Mouse (Mus musculus) kidney, adult 9 months (tissue): Measurements from ENCODE around the gene Stk40.

Experiments used
- DNase-seq: peaks from one replicate; pipeline ENCODE4 v3.0.0; 2022

Gene Stk40

DNA sequence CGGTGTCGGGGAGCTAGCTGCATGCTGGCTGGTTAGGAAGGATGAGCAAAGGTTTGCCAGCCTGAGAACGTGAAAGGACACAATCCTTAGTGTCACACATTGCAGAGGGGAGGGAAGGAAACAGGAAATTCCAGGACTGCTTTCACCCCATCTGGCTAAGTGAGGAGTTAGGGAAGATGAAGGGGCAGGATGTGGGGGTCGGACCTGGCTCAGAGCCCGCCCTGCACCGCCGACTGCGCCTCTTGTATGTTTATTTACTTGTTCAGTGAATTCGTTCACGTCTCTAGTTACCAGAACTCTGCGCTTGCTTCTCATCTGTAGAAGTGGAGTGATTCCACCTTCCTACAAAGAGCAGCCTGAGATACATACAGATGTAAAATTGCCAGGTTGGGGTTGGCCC is 26.7 kb downstream of the Stk40 start:
- peak; percentile 54 for DNase-seq

DNA sequence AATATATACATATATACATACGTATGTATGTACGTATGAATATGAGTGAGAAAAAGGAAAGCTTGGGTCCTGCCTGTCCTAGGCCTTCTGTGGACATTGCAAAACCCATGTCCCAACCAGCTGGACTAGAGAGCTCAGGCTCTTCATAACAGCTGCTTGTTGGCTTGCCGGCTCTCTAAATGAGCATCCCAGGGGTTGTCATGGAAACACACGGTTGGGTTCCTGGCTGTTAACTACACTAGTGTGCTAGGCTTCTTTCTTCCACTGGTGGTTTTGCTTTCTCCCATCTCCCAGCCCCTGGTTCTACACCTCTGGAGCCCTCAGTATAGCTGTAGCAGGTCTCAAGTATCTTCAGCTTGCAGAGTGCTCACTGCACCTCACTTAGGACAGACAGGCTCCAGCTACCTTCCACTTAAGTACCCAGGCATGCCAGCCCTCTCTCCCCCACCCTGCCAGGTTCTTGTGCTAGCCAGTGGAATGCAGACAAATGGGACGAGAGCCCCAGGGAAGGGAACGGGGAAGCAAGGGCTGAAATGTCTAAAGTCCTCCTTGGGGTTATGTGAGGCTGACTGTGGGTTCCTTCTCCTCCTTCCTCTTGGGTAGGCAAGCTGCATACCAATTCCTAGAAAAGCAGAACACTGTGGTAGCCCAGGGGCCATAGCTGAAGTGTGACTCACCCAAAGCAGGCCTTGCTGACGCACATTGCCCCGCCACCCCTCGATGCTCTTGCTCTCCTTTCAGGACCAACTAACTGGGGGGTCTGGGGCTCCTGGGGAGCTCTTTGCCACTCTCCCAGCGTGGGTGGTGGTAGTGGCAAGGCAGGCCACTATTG is 27.7 kb downstream of the Stk40 start:
- DNase-seq, result peak; percentile 57

DNA sequence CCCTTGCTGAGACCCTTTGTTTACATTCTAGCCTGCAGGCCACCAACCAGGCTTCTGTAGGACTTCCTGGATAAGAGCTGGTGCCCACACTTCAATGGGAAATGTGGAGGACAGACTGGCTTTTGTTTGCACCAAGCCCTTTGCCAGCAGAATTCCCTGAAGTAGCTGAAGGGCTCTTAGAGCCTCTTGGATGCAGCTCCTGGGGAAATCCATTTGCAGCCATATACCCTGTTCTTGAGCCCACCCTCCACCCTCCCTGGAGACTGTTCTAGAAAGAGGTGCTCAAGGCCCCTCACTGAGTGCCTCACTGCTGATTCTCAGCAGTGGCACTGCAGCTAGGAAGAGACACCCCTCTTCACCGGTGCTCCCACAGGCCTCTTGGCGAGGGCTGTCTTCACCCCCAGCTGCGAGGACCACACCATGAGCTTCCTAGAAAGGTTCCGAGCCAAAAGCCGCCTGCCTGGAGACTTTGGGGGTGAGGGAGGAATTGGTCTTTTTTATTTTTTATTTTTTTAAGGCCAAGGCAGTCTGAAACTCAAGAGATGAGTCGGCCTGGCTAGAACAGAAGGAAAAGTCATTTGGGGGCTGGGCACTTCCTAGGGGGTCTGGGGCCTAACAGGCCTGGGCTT is 29.0 kb downstream of the Stk40 start:
- DNase-seq, result no peak

DNA sequence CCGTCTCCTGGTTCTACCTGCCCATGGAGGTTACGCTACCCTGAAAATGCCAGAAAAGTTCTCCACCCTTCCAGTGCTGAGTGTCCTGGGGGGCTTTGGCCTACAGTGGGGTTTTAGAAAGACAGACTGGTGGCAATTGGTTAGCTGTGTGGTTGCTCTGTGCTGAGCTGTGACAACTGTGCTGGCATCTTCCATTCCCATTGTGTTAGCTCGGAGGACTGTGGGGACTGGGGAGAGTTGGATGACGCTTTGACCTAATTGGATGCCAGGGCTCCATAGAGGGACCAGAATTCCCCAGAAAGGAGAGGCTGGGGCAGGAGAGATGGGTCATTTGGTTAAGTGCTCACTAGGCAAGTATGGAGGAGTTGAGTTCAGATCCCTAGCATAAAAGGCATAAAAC is 30.5 kb downstream of the Stk40 start:
- no peak for DNase-seq

DNA sequence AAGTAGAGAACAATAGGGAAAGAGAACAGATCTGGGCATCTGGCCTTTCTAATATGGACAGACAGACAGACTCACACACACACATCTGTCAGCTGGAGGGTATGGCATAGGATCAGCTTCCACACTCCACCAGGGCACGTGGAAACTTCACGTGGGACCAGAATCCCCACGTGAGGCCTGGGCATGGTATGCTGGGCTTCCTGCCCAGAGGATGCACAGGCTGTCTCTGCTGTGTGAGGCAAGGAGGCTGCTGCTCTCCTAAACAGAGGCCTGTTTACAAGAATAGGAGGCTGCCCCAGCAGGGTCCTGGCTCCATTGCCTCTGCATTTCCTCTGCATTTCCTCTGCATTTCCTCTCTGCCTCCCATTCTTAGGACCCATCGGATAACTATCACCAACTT is 30.9 kb downstream of the Stk40 start:
- DNase-seq, result peak; percentile 46

DNA sequence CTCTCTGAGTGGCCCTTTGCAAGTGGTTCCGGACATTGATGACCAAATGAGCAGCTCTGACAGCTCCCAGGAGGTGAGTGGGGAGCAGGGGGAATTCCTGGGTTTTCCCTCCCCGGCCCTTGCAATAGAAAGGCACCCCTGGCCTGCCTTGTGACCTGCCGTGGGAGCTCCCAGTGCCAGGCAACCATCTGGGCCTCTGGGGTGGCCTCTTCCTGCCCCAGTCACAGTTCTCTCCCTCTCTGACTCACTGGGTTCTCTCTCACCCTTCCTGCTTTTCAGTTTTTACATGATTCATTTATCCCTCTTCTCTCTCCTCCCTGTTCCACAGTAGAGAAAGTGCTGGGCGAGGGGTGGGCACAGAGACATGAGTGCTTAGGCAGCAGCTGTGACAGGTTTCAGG is 34.0 kb downstream of the Stk40 start:
- no peak for DNase-seq

DNA sequence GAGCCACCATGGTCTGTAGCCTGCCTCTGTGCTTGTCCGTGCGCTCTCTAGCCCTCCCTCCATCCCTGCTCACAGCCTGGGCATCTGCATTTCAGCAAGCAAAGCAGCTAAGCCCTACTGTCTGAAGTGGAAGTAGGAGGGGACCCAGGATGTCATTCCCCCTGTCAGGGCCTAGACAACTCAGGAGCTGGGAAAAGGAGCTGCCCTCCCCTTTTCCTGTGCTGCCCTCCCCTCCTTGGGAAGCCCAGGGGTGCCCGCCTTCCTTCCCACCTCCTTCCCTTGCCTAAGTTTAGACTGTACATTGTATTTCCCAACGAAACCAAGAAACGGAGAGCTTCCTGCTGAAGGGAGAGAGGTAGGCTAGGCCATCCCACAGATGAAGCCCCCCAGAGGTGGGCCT is 37.3 kb downstream of the Stk40 start:
- DNase-seq, result peak; percentile 53

DNA sequence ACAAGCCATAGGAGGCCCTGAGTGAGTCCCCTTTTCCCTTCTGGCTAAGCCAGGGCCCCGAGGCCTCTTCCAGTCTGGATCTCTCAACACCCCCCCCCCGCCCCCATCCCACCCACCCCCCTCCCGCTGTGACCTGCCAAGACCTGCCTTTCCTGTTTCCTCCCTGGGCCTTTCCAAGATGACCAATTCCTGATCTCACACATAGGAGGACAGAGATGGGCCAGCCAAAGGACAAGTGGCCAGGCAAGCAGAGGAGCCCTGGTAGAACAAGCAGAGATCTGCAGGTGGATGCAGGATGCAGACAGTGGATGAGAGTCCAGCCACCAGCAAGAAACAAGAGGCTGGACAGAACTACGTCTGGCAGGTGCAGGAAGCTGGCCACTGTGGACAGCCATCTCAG is 41.6 kb downstream of the Stk40 start:
- peak; percentile 63 for DNase-seq

DNA sequence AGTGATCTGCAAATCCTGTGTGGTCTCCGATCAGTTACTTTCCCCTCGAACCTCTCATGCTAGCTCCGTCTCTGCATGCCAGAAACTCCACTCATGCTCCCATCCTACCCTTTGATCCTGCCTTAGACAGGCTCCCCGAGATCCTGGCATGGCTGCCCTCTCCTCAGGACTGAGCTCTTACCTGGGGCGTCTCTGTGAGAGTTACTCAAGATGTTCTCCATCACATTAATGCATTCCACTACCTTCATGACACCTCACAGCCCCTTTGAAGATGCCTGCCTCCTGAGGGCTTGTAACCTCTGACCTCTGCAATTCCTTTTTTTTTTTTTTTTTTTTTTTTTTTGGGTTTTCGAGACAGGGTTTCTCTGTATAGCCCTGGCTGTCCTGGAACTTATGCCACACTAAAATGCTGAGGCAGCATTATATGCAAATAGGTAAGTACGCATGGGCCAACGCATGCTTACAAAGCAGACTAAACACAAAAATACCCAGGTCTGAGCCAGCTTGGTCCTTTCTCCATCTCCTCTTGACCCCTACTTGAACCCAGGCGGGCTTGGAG is 43.3 kb downstream of the Stk40 start:
- no peak for DNase-seq

DNA sequence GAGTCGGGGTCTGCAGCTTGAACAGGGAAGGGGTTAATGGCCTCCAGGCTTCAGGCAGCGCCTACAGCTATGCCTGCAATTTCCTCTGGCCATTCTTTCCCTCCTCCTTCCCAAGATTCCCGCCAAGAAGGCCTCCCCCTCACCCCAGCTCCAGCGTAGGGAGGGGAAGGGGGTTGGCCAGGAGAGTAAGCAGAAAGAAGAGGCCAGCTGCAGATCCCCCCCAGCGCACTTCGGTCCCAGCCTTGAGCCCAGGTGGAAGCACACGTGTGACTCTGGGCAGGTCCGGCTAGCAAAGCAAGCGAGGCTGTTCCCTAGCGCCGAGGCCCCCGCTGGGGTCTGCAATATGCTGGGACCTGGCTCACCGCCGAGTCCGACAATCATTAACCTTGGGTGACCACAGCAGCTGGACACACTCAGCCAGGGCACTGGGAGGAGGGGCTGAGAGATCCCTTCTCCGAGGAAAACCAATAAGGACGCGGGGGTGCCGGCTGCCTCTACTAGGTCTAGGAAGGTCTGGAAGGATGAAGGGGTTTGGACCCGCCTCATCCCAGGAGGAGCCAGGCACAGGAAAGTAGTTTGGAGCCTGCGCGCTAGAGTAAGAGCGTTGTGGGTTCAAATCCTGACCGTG is 43.9 kb downstream of the Stk40 start, which contains the start of gene Eva1b:
Gene Eva1b, plus strand, starts transcription at position 212 of the 628 bp plus-strand sequence.
- peak; percentile 91 for DNase-seq

DNA sequence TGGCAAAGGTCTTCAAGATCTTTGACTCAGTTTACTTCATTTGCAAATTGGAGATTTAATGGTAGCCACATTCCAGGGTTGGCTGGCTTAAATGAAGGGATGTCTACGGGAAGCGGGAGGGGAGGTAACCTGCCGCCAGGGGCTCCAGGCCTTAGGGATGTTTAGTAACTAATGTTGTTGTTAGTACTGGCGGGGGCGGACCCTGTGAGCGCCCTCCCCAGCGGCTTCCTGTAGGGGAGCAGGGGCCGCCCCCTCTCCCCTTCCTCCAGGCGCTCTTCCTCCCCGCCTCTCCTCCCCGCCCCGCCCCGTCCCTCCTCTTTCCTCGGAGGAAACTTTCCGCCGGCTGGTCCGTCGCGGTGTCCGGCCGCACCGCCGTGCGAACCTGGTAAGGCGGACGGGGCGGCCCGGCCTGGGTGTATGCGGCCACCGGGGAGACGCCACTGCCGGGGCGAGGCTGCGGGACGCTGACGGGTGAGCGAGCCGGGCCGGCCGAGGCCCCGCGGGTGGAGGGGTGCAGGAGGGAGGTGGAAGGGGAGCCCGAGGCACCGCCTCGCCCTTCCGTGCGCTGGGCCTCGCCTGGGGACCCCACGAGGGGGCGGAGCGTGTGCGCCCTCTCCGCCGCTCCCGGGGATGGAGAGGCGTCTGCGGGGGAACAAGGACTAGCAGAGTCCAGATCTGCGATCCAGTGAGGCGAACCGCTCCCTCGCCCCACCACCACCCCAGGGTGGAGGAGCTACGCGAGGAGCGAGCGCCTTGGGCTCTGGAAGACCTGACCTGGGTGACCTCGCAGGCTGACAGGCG is 44.6 kb downstream of the Stk40 start:
- peak; percentile 79 for DNase-seq

DNA sequence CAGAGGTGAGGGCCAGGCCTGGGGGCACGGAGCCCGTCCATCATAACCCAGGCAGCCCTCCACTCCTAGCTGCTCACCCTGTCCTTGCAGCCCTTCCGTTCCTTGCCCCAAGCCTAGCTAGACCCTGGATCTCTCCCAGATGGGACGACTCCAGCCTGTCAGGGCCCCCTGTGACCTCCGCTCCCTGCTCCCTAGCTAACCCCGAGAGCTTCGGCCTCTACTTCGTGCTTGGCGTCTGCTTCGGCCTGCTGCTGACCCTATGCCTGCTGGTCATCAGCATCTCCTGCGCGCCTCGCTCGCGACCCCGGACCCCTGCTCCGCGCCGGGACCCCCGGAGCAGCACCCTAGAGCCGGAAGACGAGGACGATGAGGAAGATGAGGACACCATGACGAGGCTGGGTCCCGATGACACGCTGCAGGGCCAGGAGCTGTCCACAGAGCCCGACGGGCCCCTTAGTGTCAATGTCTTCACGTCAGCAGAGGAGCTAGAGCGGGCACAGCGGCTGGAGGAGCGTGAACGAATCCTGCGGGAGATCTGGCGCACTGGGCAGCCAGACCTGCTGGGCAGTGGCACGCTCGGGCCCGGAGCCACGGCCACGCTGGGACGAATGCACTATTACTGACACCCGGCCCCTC is 45.4 kb downstream of the Stk40 start:
- DNase-seq, result peak; percentile 50

DNA sequence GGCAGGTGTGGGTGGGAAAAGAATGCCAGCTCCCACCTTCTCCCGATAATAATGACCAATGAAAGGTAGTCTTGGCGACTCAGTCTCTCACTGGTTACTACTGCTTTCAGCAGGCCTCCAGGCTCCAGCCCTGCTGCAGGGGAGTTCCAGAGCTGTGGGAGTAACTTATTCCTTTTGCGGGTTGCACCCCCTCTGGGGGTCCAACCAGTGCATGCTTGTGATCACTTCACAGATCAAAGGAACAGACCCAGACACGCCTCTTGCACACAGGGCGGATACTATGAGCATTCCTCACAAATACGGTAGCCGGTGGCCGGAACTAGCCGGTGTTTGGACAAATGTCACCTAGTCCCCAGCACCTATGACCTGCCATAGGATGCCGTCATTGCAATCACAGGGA is 46.0 kb downstream of the Stk40 start:
- DNase-seq, result no peak

DNA sequence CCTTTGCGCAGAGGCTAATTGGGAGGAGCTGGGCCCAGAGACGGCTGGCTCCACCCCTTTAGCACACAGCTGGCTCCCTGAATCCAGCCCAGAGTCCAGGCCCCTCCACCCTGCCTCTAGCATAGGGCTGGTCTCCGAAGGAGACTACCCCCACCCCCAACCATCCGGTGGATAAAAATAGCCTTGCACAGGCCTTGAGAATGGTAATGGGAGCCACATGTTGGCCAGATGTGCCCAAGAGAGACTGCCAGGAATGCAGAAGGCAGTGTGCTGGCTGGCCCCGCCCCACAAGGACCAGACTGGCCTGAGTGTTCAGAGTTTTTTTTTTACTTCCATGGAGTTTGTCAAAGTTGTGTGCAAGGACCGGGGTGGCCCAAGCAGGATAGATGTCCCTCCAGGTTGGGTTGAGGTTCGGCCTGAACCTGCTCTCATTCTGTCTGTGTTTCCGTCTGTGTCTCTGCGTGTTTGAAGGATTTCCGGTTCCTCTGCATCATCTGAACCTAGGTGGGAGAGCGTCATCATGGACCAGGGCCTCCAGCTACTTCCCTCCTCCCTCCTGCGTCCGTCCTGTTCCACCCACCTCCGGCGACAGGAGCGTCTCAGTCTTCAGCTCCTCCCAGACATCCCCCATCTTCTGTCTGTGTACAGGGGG is 46.7 kb downstream of the Stk40 start:
- DNase-seq, result peak; percentile 86

DNA sequence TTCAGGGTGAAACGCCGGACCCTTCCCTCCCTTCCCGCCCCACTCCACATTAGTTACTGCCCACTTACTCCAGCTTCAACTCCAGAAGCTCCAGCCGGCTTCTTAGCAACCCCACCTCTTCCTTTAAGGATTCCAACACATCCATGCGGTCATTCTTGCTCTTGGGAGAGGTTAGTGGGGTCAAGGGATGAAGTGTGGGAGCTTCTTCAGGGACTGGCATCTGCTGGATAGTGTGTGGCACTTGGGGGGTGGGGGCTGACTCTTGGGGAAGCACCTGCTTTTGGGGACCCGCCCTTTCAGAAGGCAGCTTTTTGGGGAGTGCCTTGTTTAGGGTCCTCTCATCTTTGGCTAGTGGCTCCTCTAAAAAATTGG is 47.2 kb downstream of the Stk40 start:
- no peak for DNase-seq

DNA sequence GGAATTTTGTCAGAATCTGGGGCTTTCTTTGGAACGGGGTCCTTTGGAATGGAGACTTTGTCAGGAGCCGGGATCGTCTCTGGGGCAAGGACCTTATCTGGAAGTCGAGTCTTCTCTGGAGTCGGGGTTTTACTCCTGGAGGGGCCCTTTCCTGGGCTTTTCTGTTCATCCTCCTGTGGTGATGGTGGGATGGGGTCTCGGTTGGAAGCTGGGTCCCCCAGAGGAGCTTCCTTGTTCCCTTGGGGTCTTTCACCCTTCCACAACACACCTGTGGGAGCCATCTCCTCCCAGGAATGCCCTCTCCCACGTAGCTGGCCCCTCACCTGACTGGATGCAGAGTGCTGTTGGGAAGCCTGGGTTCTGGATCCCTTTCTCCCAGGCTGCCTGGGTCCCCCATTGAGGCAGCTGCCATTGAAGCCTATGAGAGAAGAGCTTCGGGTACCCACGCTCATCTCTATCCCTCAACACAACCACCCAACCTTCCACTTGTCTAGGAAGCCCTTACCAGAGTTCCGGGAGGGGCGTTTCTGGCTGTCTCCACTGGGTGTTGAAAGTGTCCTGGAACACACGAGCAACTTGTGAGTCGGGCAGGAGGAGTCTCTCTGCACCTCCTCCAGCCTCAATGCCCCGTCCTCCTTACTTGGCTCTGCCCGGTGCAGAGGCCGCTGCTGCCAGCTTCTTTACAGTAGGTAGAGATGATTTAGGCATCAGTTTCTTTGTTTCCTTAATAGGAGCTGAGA is 48.1 kb downstream of the Stk40 start:
- DNase-seq, result no peak

DNA sequence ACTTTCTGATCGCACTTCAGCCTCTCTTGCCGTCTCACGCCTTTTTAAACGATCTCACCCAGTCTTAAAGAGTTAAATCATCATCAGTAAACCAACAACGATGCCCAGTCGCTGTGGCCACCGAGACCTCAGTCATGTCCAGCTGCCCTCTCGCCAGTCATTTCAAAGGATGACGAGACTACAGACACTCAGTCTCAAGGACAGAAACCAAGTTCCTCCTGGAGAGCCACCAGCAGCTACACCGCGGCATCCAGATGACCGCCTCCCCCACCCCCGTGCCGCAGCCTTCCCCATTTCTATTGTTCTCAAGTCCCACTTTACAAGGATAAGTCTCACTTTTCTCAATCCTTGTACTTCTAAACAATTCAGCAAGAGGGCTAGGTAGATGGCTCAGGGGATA is 49.1 kb downstream of the Stk40 start:
- no peak for DNase-seq

DNA sequence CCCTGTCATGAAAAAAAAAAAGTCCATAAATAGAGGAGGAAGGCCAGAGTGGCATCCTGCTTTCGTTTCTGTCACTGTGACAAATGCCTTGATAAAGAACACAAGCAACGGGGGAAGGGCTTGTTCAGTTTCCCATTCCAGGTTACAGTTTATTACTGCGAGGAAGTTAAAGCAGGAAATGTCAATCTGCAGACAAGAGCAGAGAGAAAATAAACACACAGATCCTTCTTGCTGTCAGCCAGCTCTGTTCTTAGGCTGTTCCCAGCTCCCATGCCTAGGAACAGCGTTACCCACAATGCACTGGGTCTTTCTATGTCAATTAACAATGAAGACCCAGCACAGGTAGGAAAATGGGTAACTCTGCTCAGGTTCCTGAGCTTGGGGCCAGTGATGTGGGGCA is 51.4 kb downstream of the Stk40 start:
- peak; percentile 74 for DNase-seq

DNA sequence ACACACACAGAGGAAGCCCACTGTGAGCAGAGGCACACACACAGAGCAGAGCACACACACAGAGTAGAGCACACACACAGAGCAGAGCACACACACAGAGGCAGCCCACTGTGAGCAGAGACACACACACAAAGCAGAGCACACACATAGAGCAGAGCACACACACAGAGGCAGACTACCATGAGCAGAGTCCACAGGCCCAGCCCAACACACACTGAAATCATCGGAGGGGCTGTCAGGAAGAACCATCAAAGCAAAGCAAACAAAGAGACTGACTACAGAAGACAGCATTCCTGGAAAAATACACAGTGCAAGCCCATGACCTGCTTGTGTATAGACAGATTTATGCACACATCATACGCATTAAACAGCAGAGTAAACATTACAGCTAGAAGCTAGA is 52.1 kb downstream of the Stk40 start:
- no peak for DNase-seq

DNA sequence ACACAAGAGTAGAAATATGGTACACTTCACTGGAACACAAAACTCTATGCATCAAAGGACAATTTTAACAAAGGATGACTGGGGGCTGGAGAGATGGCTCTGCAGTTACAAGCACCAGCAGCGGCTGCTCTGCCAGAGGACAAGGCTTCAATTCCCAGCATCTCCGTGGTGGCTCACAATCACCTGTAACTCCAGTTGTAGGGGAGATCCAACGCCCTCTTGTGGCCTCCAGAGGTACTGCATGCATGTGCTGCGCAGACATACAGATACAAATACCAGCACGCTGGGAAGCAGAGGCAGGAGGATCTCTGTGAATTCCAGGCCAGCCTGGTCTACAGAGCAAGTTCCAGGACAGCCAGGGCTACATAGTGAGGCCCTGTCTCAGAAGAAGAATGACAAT is 52.9 kb downstream of the Stk40 start:
- no peak for DNase-seq

DNA sequence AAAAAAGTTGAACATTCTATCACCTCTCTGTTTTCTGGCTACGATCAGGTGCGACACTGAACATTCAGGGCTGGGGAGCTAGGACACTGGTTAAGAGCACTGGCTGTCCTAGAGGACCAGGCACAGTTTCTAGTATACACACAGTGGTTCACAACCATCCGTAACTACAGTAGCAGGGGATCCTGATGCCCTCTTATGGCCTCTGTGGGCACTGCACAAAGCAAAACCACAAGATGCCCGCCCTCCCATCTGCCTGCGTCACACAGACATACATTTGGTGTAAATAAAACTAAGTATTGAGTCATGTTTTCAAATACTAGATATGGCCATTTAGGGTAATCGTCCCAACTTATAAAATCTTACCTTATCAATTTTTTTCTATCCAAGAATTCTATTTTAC is 53.8 kb downstream of the Stk40 start:
- DNase-seq, result no peak
